Mouse (Mus musculus) neural tube, embryonic 11.5 days (tissue): ENCODE measurements around the gene Nlrp9a. TPM values are rescaled to one million over a fixed set of nuclear protein-coding genes. Genes with fewer than 3 reads are reported as not detected.
"Not testable (repeated sequence)": the region's sequence is repeated elsewhere in the genome, so short reads cannot be mapped to it uniquely, and the experiment has no call there.

Experiments used
- ATAC-seq: fragments of 200-750 bp; cut with Nextera tagmentation; 2 replicates; pipeline ENCODE4 v1.8.0; 2017; ENCODE audit warnings: moderate number of reproducible peaks, mild to moderate bottlenecking, moderate TSS enrichment, moderate library complexity; ENCODE audit not compliant: insufficient read depth, low FRiP score, low TSS enrichment
- DNase-seq: peaks from one replicate; pipeline ENCODE4 v3.0.0-alpha.2; 2015; ENCODE audit warnings: low spot score
- H3K27ac ChIP-seq: fragments of 300-500 bp; sonication (generic); 2 replicates; pipeline ENCODE4 v1.5.1; 2014; ENCODE audit warnings: low read depth, mild to moderate bottlenecking, low read length
- H3K27me3 ChIP-seq: fragments of 300-500 bp; sonication (generic); 2 replicates; pipeline ENCODE4 v1.6.1; 2014; ENCODE audit warnings: mild to moderate bottlenecking, low read length, mixed read lengths; ENCODE audit not compliant: control insufficient read depth, insufficient read depth
- H3K36me3 ChIP-seq: fragments of 300-500 bp; sonication (generic); 2 replicates; pipeline ENCODE4 v1.6.1; 2014; ENCODE audit warnings: mild to moderate bottlenecking, low read length, moderate library complexity, mixed read lengths; ENCODE audit not compliant: control insufficient read depth, insufficient read depth
- H3K4me1 ChIP-seq: fragments of 300-500 bp; sonication (generic); 2 replicates; pipeline ENCODE4 v1.6.1; 2014; ENCODE audit warnings: low read length, mixed read lengths; ENCODE audit not compliant: control insufficient read depth, insufficient read depth
- H3K4me2 ChIP-seq: fragments of 300-500 bp; sonication (generic); 2 replicates; pipeline ENCODE4 v1.6.1; 2014; ENCODE audit warnings: low read depth, mild to moderate bottlenecking, moderate library complexity
- H3K4me3 ChIP-seq: fragments of 300-500 bp; sonication (generic); 2 replicates; pipeline ENCODE4 v1.5.1; 2014; ENCODE audit warnings: low read depth, low read length
- H3K9ac ChIP-seq: fragments of 300-500 bp; sonication (generic); 2 replicates; pipeline ENCODE4 v1.6.1; 2014; ENCODE audit warnings: mild to moderate bottlenecking, low read length
- H3K9me3 ChIP-seq: fragments of 300-500 bp; sonication (generic); 2 replicates; pipeline ENCODE4 v1.6.1; 2016; ENCODE audit warnings: low read length; ENCODE audit not compliant: control insufficient read depth
- WGBS: fragments of 180-500 bp; shearing (Covaris S2); extraction: QIAGEN DNeasy Blood & Tissue Kit; methylation state at CpG from one replicate; pipeline ENCODE4 v1.1.7; 2014; 5-methylcytosine and 5-hydroxymethylcytosine counted together
- microRNA-seq: library from miRNA; unstranded; fragments of <30 nt; microRNA quantifications from one replicate; pipeline ENCODE4, GENCODE M21; 2016
- polyA plus RNA-seq: library from polyadenylated mRNA; unstranded; fragments of >200 nt; fragmentation: Nextera tagmentation; extraction: Ambion mirVana; gene quantifications from 2 replicates; pipeline ENCODE4 v1.2.1, GENCODE M21; 2014

Gene Nlrp9a
- not detected in 2 replicates for polyA plus RNA-seq

DNA sequence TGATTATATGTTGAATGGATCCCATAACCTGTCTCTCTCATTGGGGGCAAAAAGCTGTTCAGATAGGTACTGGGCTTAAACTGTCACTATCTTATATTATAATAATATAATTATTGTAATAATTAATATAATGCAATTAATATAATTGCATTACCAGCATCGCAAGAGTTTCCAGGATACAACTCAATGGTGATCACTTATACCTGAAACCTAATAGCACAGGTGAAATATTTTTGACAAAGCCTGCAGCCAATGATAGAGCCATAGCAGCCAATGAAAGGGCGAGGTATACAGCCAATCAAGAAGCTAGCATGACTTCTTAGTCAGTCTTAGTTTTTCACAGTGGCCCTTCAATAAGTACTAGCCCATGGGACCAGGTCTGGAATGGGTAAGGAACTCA, at the start of gene Nlrp9a:
Gene Nlrp9a, plus strand, starts transcription at position 301 of the 400 bp plus-strand sequence.
- DNase-seq, H3K9ac ChIP-seq, ATAC-seq, H3K27me3 ChIP-seq, H3K9me3 ChIP-seq, H3K4me2 ChIP-seq, H3K4me1 ChIP-seq, H3K36me3 ChIP-seq, H3K4me3 ChIP-seq, H3K27ac ChIP-seq: not testable (repeated sequence)
- 78% methylated on average over 2 of the region's 2 CpGs for WGBS

DNA sequence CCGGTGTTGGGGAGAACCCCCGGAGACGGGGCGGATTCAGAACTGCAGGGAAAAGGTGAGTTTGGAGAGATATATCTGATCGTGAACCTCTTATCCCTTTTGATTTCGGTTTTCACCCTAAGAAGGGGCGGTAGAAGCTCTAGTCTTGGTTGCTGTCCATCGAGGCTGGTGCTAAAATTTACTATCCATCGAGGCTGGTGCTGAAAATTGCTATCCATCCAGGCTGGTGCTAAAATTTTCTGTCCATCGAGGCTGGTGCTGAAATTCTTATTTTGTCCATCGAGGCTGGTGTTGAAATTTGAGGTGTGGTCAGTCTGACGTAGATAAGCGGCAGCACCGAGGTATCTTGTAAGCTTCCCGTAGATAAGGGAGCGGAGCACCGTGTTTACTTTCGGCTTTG, 45.3 kb upstream of the Nlrp9a start:
- ATAC-seq, H3K4me3 ChIP-seq, H3K27ac ChIP-seq, H3K4me1 ChIP-seq, H3K9ac ChIP-seq, H3K9me3 ChIP-seq, H3K27me3 ChIP-seq, H3K4me2 ChIP-seq, DNase-seq, H3K36me3 ChIP-seq: not testable (repeated sequence)
- WGBS = 83% methylated on average over 18 of the region's 18 CpGs

DNA sequence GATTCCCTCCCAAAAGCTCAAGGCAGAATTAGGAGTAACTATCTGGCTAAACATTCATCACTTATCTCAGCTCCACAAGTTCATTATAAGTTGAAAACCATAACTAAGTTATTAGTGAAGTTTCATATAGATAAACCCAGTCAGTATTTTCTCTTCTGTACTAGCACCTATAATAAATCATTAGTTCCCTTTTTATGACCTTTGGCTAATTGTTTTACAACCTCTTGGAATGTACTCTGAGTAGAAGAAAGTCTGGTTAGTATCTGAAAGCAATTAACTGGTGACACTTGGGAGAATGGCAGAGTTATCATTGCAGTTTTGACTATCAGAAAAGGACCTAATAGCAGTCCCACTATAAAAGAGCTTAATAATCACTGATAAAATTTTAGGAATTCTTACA, 54.3 kb downstream of the Nlrp9a start:
- Histone ChIP-seq H3K9me3 (no peaks in the 10 kb centered on the region; the same call in 1 of the 2 replicates), H3K4me1 (no peaks in the 10 kb centered on the region), H3K4me3 (no peak overlapping the region), H3K36me3 (no peaks in the 10 kb centered on the region), H3K4me2 (no peak overlapping the region), H3K27ac (no peak overlapping the region), H3K9ac (no peak overlapping the region), H3K27me3 (no peaks in the 10 kb centered on the region)
- DNase-seq (no peak), ATAC-seq (no peak)

DNA sequence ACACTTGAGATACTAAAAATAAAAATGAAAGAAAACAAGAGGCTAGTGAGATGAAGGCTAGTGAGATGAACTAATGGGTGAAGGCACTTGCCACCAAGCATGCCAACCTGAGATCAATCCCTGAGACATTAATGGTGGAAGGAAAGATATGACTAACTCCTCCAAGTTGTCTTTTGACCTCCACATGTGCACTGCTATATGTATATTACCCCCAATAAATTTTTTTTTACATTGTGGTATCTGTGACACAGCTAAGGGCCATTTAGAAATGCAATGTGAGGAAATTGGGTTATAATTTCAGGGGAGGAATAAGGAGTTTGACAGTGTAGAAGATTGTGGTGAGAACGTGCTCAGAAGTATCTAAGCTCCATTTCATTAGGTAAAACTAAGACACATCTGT, 55.0 kb downstream of the Nlrp9a start:
- no peaks in the 10 kb centered on the region for H3K4me1 ChIP-seq
- no peak for ATAC-seq
- H3K9me3 ChIP-seq = no peaks in the 10 kb centered on the region
- no peak overlapping the region for H3K4me2 ChIP-seq
- H3K27ac ChIP-seq = no peak overlapping the region
- H3K27me3 ChIP-seq = no peaks in the 10 kb centered on the region
- no peak overlapping the region for H3K4me3 ChIP-seq
- 79% methylated on average over 1 of the region's 1 CpGs for WGBS
- H3K9ac ChIP-seq = no peak overlapping the region
- H3K36me3 ChIP-seq = no peaks in the 10 kb centered on the region
- DNase-seq = no peak

DNA sequence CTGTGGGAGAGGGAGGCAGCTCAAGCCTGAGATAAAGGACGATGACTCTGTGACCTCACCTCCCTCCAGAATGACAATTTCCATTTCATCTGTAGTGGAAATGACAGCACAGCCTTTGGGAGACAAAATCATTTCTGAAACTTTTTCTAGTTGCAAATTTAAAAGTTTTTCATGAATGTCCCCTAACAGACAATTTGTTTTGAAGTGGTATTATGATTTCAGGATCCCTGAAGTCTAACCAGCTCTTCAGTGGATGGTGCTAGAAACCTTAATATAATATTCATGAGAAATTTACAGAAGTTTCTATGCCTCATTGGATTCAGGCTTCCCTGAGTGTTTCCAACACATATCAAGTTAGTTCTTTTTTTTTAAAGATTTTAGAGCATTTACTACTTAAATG, 83.5 kb downstream of the Nlrp9a start, which contains the start of gene Vmn1r185:
Gene Vmn1r185, minus strand, starts transcription at position 101 of the 400 bp plus-strand sequence.
- not testable (repeated sequence) for H3K4me1 ChIP-seq, H3K9me3 ChIP-seq, H3K9ac ChIP-seq, H3K27ac ChIP-seq, H3K4me2 ChIP-seq, DNase-seq, H3K36me3 ChIP-seq, H3K4me3 ChIP-seq, H3K27me3 ChIP-seq, ATAC-seq
- 91% methylated on average over 1 of the region's 1 CpGs for WGBS

Small RNA genes lying within 50 kb of the gene (microRNA-seq; reads per million reads assigned to microRNA genes)
- not detected for gene Gm25947

Other genes with a start within 250 kb of the Nlrp9a start
- not detected in 2 replicates for gene Cyp2a4, start 227.9 kb upstream of the Nlrp9a start, polyA plus RNA-seq
- gene Nlrp9c, start 131.3 kb upstream of the Nlrp9a start, polyA plus RNA-seq = not detected in 2 replicates
- gene Nlrp4a, start 99.9 kb upstream of the Nlrp9a start, polyA plus RNA-seq = not detected in 2 replicates
- not detected in 2 replicates for gene Vmn1r185, start 83.4 kb downstream of the Nlrp9a start, polyA plus RNA-seq
- not detected in 2 replicates for gene Cyp2b23, start 151.4 kb downstream of the Nlrp9a start, polyA plus RNA-seq
- not detected in 2 replicates for gene Cyp2b19, start 222.1 kb downstream of the Nlrp9a start, polyA plus RNA-seq